Mouse (Mus musculus) kidney, embryonic 16.5 days (tissue): ENCODE data around the gene Rela. TPM values are rescaled to one million over a fixed set of nuclear protein-coding genes. Genes with fewer than 3 reads are reported as not detected.
A peak's percentile ranks its signal among the peaks of the same experiment; 100 is the strongest.

ENCODE experiments used
- ATAC-seq: fragments of 200-750 bp; cut with Nextera tagmentation; 2 replicates; pipeline ENCODE4 v1.8.0; 2017; ENCODE audit warnings: moderate TSS enrichment; ENCODE audit not compliant: low FRiP score, low TSS enrichment
- H3K27ac ChIP-seq: fragments of 300-500 bp; sonication (generic); 2 replicates; pipeline ENCODE4 v1.5.1; 2014; ENCODE audit warnings: low read length
- H3K27me3 ChIP-seq: fragments of 300-500 bp; sonication (generic); 2 replicates; pipeline ENCODE4 v1.6.1; 2014; ENCODE audit warnings: low read length, control low read depth, mixed read lengths; ENCODE audit not compliant: insufficient read depth
- H3K36me3 ChIP-seq: fragments of 300-500 bp; sonication (generic); 2 replicates; pipeline ENCODE4 v1.6.1; 2014; ENCODE audit warnings: low read length, control low read depth, mixed read lengths; ENCODE audit not compliant: insufficient read depth
- H3K4me1 ChIP-seq: fragments of 300-500 bp; sonication (generic); 2 replicates; pipeline ENCODE4 v1.6.1; 2014; ENCODE audit warnings: low read length, control low read depth, mixed read lengths; ENCODE audit not compliant: insufficient read depth
- H3K4me2 ChIP-seq: fragments of 300-500 bp; sonication (generic); replicated peaks from 2 replicates; pipeline ENCODE4 v1.6.1; 2014; ENCODE audit warnings: low read depth, low read length
- H3K4me3 ChIP-seq: fragments of 300-500 bp; sonication (generic); 2 replicates; pipeline ENCODE4 v1.5.1; 2014; ENCODE audit warnings: mild to moderate bottlenecking, low read length
- H3K9ac ChIP-seq: fragments of 300-500 bp; sonication (generic); replicated peaks from 2 replicates; pipeline ENCODE4 v1.6.1; 2014; ENCODE audit warnings: low read length
- H3K9me3 ChIP-seq: fragments of 300-500 bp; sonication (generic); 2 replicates; pipeline ENCODE4 v1.6.1; 2016; ENCODE audit warnings: low read length, control low read depth
- WGBS: fragments of 180-500 bp; shearing (Covaris S2); extraction: QIAGEN DNeasy Blood & Tissue Kit; methylation state at CpG from one replicate; pipeline ENCODE4 v1.1.7; 2014; 5-methylcytosine and 5-hydroxymethylcytosine counted together
- microRNA-seq: library from miRNA; unstranded; fragments of <30 nt; microRNA quantifications from one replicate; pipeline ENCODE4, GENCODE M21; 2016
- polyA plus RNA-seq: library from polyadenylated mRNA; unstranded; fragments of >200 nt; fragmentation: Nextera tagmentation; extraction: Ambion mirVana; gene quantifications from 2 replicates; pipeline ENCODE4 v1.2.1, GENCODE M21; 2015

Rela gene
- polyA plus RNA-seq, 1 experiment from 2014 or later = 56.9 TPM

DNA sequence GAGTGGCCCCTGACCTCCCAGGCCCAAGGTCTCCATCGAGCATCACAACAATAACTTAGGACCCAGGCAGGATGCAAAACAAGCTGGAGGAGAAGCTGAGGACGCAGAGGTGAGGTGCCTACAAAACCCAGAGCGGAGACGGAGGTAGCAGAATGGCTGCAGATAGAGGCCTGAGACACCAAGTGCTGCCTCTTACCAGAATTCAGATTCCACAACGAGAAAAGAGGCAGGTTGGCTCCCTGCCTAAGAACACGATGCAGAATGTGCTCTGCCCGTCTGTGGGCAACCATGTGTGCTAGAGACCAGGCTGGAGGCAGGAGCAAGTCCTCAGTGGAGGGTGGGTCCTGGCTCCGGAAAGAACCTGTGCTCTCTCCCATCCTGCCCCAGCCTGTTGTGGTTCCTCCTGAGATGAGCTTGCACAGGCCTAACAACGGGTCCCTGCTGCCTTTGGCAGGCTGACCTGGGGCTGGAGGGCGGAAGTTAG lies 55.7 kb downstream of the Rela start:
- ATAC-seq = no peak

GRCm38 (mm10) chr19:5693801-5694200 lies 56.5 kb downstream of the Rela start:
- Histone ChIP-seq H3K4me1 (peaks cover 43% of the 10 kb centered on the region), H3K4me3 (no peak overlapping the region), H3K9me3 (no peaks in the 10 kb centered on the region), H3K36me3 (peaks cover 54% of the 10 kb centered on the region), H3K27ac (no peak overlapping the region), H3K9ac (no peak overlapping the region), H3K4me2 (peak overlapping the region; percentile 98), H3K27me3 (no peaks in the 10 kb centered on the region)
- WGBS = 85% methylated on average over 6 of the region's 6 CpGs
- ATAC-seq = no peak

More for the DNA sequence above, 55.7 kb downstream of the Rela start:
- H3K4me2 ChIP-seq = peak overlapping the region; percentile 98
- H3K36me3 ChIP-seq = peaks cover 46% of the 10 kb centered on the region
- no peaks in the 10 kb centered on the region for H3K27me3 ChIP-seq
- H3K9ac ChIP-seq = peak overlapping the region; percentile 85
- peaks cover 45% of the 10 kb centered on the region for H3K4me1 ChIP-seq
- H3K9me3 ChIP-seq = no peaks in the 10 kb centered on the region
- WGBS = 61% methylated on average over 10 of the region's 10 CpGs
- peak overlapping the region; percentile 89 for H3K4me3 ChIP-seq
- peak overlapping the region; percentile 81 for H3K27ac ChIP-seq

DNA sequence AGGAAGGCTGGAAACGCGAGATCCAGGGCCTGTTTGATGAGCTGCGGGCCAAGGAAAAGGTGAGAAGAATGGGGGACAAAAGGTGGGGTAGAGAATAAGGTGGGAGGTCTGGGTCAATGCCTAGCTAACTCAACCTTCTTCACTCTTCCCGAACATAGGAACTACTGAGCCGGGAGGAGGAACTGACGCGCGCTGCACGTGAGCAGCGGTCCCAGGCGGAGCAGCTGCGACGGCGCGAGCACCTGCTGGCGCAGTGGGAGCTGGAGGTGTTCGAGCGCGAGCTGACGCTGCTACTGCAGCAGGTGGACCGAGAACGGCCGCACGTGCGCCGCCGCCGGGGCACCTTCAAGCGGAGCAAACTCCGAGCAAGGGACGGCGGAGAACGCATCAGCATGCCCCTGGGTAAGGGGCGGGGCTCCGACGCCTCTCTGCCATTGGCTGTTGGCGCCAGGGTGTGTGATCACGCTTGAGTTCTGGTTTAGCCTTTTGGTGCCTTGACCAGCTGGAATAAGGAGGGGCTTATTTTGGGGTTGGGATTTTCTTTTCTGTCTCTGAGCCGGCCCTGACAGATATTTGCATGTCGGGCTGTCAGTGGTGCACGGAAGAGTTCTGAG lies 58.7 kb downstream of the Rela start:
- no peak overlapping the region for H3K4me3 ChIP-seq
- H3K4me2 ChIP-seq = peak overlapping the region; percentile 40
- H3K27me3 ChIP-seq = no peaks in the 10 kb centered on the region
- H3K9me3 ChIP-seq = no peaks in the 10 kb centered on the region
- 30% methylated on average over 41 of the region's 41 CpGs for whole genome bisulfite sequencing
- peak; percentile 58; the same call in 1 of the 2 replicates for ATAC-seq
- H3K36me3 ChIP-seq = peaks cover 75% of the 10 kb centered on the region
- no peak overlapping the region for H3K9ac ChIP-seq
- no peak overlapping the region for H3K27ac ChIP-seq
- H3K4me1 ChIP-seq = peaks cover 35% of the 10 kb centered on the region

Small RNA genes lying within 50 kb of the gene (microRNA-seq; reads per million reads assigned to microRNA genes)
- not detected for gene Mir6987

Other genes starting within 250 kb of the Rela start
- gene Sart1, start 248.8 kb upstream of the Rela start, polyA plus RNA-seq = 75.3 and 92.2 TPM in 2 replicates
- gene Tsga10ip, start 235.0 kb upstream of the Rela start, polyA plus RNA-seq = 0.41 TPM in 1 of 2 replicates, not detected in the other
- gene Drap1, start 212.5 kb upstream of the Rela start, polyA plus RNA-seq = 226 and 236 TPM in 2 replicates
- 24.0 and 50.8 TPM in 2 replicates for gene AI837181, start 212.3 kb upstream of the Rela start, polyA plus RNA-seq
- 0.54 TPM in 1 of 2 replicates, not detected in the other for gene Fosl1, start 189.9 kb upstream of the Rela start, polyA plus RNA-seq
- gene Ccdc85b, start 179.6 kb upstream of the Rela start, polyA plus RNA-seq = 7.8 and 8.6 TPM in 2 replicates
- gene Fibp, start 176.9 kb upstream of the Rela start, polyA plus RNA-seq = 129 and 138 TPM in 2 replicates
- 1.9 and 2.1 TPM in 2 replicates for gene Ctsw, start 169.0 kb upstream of the Rela start, polyA plus RNA-seq
- gene Efemp2, start 163.5 kb upstream of the Rela start, polyA plus RNA-seq = 197 and 208 TPM in 2 replicates
- gene Mus81, start 149.1 kb upstream of the Rela start, polyA plus RNA-seq = 44.2 and 50.5 TPM in 2 replicates
- 2,772 and 2,914 TPM in 2 replicates for gene Cfl1, start 147.0 kb upstream of the Rela start, polyA plus RNA-seq
- not detected in 2 replicates for gene 1700020D05Rik, start 133.7 kb upstream of the Rela start, polyA plus RNA-seq
- gene Snx32, start 126.9 kb upstream of the Rela start, polyA plus RNA-seq = 9.9 and 10.6 TPM in 2 replicates
- 17.2 and 18.9 TPM in 2 replicates for gene Ovol1, start 76.8 kb upstream of the Rela start, polyA plus RNA-seq
- gene Ap5b1, start 69.5 kb upstream of the Rela start, polyA plus RNA-seq = 10.9 and 11.5 TPM in 2 replicates
- 133 and 146 TPM in 2 replicates for gene Rnaseh2c, start 35.6 kb upstream of the Rela start, polyA plus RNA-seq
- 56.1 and 57.4 TPM in 2 replicates for gene Kat5, start 27.2 kb upstream of the Rela start, polyA plus RNA-seq
- gene Sipa1, start 26.2 kb downstream of the Rela start, polyA plus RNA-seq = 37.1 and 39.6 TPM in 2 replicates
- gene Map3k11, start 51.3 kb downstream of the Rela start, polyA plus RNA-seq = 41.5 and 43.8 TPM in 2 replicates
- 27.0 and 28.1 TPM in 2 replicates for gene Pcnx3, start 51.4 kb downstream of the Rela start, polyA plus RNA-seq
- gene Kcnk7, start 66.9 kb downstream of the Rela start, polyA plus RNA-seq = 0.15 and 0.23 TPM in 2 replicates
- 19.5 and 25.0 TPM in 2 replicates for gene Ehbp1l1, start 88.8 kb downstream of the Rela start, polyA plus RNA-seq
- gene Fam89b, start 92.2 kb downstream of the Rela start, polyA plus RNA-seq = 93.4 and 97.9 TPM in 2 replicates
- 18.1 and 21.5 TPM in 2 replicates for gene Ltbp3, start 103.4 kb downstream of the Rela start, polyA plus RNA-seq
- 82.9 and 85.3 TPM in 2 replicates for gene Scyl1, start 133.9 kb downstream of the Rela start, polyA plus RNA-seq
- 50.6 and 52.9 TPM in 2 replicates for gene Frmd8, start 237.8 kb downstream of the Rela start, polyA plus RNA-seq
- 14.8 and 15.7 TPM in 2 replicates for gene Slc25a45, start 240.3 kb downstream of the Rela start, polyA plus RNA-seq